Mouse (Mus musculus) adrenal gland, postnatal 4 days (tissue): ENCODE measurements around the gene Ap1m2. TPM values are rescaled to one million over a fixed set of nuclear protein-coding genes. Genes with fewer than 3 reads are reported as not detected.

Experiments used
- DNase-seq, 2 experiments: peaks; one replicate each; pipeline ENCODE4 v3.0.0; 2021 to 2022; ENCODE audit warnings: low spot score in 2 of 2, mixed read lengths in 2 of 2
- long read RNA-seq, 2 experiments: library from polyadenylated mRNA; stranded (forward); transcript quantifications; one replicate each; pipeline ENCODE4 v2.0.0; 2021
- total RNA-seq, 2 experiments: library from RNA; stranded (reverse); gene quantifications; 2 replicates each; pipeline ENCODE4 v1.2.3; 2021

The Ap1m2 gene
- total RNA-seq, result 1 to 10 TPM in 1 of 2 experiments, not detected in 1; 3.4 TPM
- long read RNA-seq, experiment 1, result 0 reads
- long read RNA-seq, experiment 2, transcript Ap1m2-201 (11 exons, 1,706 nt), result major isoform, 7 of 9 reads
- long read RNA-seq, experiment 2, partial matches to known transcripts, result 0 of 9 reads
- long read RNA-seq, experiment 2, other reads (novel, unspliced or antisense), result 0 of 9 reads

DNA sequence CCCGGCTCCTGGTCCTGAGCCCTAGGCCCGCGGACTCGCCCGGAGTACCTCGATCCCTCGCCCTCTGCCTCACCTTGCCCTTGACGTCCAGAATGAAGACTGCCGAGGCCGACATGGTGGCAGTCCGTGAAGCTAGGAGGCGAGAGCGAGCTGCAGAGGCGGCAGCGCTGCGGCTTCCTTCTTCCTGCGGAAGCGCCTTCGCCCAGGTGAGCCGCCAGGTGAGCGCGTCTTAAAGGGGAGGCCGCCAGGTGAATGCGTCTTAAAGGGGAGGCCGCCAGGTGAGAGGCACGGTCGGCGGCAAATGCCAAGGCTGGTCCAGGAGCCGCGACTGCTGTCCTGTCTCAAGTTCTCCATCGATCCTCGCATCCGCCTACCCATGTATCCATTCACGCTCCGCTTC is at the start of gene Ap1m2:
Ap1m2 (minus strand) TSS at position 204 of the 400 bp plus-strand sequence.
- no peak for DNase-seq

DNA sequence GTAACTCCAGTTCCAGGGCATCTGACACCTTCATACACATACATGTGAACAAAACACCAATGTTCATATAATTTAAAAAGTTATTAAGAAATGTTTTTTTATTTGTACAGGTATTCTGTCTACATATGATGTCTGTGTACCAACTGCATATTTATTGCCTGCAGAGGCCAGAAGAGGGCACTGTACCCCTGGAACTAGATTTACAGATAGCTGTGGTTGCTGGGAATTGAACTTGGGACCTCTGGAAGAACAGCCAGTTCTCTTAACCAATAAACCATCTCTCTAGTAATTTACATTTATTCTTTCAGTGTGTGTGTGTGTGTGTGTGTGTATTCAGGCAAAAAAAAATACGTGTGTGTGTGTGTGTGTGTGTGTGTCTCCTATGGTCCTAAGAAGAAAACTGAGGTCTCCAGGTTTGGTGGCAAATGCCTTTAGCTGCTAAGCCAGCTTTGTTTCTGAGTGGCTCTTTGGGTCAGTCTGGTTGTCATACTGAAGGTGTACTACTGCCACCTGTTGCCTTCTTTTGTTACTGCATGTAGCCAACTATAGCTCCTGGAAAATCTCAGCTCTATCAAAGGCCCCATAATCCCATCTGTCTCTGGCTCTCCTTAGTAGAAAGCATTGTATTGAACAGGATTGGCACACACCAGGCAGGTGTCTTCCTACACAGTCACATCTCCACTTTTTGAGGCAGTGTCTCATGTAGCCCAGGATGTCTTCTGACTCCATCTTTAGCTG is 45.0 kb upstream of the Ap1m2 start:
- DNase-seq, result peak in 1 of 2 experiments; percentile 29

DNA sequence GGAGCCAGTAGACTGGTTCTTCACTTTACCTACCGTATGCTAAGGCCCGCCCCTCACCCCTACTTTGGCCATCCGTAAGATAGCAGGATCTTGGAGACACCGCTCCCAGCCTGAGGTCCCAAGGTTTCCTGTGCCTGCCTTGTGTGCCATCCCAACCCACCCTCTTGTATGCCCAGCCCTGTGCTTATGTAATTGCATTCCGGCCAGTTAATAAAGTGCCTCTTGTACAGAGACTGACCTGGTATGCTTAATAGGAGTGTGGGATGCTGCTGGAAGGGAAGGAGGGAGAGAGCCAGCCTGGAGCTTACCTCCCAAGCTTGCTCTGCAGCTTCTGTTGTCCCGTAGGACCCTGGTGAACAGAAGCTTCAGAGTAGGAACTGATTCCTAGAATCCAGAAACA is 42.7 kb upstream of the Ap1m2 start:
- DNase-seq, result no peak

DNA sequence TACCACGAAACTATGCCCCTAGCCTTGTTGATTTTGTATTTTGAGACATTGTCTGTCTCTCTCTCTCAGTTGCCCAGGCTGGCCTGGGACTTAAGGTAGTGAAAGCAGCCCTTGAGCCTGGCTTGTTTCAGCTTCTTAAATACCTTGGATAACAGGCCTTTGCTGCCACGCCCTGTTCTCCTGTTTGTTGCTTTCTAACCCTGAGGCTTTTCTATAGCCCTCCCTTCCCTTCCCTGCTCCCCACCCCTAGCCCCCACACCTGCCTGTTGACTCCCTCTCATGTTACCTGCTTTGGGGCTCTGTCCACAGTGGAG is 41.2 kb upstream of the Ap1m2 start:
- no peak for DNase-seq

DNA sequence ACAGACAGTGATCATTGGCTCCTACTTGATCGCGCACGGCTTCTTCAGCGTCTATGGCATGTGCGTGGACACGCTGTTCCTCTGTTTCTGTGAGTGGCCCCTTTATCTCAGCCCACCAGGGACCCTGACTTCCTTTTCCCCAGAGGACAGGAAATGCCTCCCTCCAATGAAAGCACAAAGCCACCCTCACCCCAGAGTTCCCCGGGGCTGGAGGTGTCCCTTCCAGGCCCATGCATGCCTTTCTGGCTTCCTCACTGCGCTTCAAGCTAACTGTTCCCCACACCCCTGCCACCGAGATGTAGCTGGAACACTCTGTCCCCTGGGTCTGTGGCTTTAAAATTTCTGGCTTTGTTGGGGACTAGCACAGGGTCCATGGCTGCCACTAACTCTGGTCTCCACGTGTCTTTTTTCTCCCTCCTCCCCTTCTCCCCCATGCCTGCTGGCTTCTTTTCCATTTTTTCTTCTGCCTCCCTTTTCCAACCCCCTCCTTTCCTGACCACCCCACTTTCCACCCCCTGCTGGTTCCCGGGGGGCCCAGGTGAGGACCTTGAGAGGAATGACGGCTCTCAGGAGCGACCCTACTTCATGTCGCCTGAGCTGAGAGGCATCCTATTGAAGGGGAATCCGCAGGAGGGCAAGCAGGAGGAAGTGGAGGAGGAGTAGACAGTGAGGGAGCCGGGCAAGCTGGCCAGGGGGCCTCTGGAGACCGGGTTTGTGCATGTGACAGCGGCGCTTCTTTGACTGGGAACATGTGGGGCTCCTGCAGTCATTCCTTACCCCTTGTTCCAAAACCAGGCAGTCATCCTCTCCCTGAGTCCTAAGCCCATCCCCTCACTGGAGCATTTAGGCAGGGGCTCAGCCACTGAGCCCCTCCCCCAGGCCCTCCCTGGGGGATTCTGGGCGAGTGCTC is 40.6 kb upstream of the Ap1m2 start:
- no peak for DNase-seq

DNA sequence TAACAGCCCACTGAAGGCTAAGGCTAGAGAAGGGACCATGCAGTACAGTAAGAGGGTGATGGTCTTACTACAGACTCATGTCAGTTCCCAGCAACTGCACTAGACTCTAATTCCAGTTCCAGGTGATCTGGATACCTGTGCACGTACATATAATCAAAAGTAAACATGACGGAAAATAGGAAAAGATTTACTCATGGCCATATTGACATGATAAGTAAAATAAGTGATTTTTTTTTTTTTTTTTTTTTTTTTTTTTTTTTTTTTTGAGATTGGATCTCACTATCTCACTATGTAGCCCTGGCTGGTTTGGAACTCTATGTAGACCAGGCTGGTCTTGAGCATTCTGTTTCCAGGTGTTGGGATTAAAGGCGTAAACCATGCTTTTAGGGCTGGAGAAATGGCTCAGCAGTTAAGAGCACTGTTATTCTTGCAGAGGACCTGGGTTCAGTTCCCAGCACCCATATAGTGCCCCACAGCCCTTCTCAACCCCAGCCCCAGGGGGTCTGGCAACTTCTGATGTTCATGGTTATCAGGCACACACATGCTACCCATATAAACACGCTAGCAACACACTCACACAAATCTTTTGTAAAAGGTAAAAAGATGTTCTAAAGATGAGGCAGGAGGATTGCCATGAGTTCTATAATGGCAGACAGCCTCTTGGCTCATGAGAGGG is 39.7 kb upstream of the Ap1m2 start:
- DNase-seq, result no peak

DNA sequence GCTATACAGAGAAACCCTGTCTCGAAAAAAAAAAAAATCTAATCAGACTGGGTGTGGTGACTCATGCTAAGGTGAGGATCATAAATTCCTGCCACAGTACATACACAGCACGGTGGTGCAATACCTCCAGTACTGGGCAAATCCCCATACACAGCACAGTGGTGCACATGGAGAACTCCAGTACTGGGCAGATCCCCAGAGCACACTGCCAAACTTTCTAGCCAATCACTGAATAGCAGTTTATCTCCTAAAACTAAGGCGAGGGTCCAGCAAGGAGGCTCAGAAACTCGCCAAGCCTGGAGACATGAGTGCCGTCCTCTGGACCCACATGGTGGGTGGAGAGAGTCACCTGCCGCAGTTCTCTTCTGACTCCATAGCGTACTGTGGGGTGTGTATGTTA is 39.0 kb upstream of the Ap1m2 start:
- DNase-seq, result no peak

DNA sequence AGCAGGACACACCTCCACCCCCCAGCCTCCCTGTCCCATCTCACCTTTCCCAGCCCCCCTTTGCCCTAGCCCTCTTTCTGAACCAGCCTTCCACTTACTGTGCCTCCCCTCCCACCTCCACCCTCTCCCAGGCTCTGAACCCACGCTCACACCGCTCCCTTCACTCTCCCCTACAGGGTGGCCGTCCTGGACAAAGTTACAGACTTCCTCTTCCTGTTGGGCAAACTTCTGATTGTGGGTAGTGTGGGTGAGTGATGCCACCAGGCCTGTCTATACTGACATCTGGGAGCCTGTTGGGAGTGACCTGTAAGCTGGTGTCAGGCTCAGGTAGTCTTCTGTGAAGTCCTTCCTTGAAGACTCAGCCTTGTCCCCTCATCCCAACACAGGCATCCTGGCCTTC is 36.0 kb upstream of the Ap1m2 start:
- DNase-seq, result no peak

DNA sequence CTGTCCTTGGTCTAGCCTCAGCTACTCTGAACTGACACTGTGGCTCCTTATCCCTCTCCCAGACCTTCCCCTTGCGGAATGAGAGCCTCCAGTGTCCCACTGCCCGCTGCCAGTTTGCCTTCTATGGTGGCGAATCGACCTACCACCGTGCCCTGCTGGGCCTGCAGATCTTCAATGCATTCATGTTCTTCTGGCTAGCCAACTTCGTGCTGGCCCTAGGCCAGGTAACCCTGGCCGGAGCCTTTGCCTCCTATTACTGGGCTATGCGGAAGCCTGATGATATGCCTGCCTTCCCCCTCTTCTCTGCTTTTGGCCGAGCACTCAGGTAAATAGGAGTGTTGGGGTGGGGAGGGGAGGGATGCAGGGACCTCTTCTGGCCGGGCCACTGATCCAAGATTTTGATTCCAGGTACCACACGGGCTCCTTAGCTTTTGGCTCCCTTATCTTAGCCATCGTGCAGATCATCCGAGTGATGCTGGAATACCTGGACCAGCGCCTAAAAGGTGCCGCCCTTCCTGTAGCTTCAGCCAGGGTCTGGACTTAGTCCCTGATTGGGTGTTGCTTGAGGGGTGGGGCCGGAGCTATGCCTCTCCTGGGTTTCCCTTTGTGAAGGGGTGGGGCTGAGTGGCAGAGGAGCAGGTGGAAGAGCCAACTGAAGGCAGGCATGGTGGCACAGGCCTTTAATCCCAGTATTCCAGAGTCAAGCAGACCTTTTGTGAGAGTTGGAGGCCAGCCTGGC is 34.7 kb upstream of the Ap1m2 start:
- DNase-seq, result no peak

DNA sequence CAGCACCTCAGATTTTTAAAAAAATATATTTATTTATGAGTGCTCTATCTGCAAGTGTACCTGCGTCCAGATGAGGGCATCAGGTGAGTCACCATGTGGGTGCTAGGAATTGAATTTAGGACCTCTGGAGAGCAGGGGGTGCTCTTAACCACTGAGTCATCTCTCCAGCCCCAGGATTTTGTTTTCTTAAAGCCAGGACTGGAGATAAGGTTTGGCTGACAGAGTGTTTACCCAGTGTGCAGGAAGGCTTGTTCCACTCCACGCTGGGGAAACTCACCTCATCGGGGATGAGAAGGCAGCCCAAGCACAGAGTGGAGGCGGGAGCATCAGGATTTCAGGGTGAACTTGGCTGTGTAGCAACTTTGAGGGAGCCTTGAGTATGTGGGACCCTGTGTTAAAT is 28.3 kb upstream of the Ap1m2 start:
- no peak for DNase-seq

DNA sequence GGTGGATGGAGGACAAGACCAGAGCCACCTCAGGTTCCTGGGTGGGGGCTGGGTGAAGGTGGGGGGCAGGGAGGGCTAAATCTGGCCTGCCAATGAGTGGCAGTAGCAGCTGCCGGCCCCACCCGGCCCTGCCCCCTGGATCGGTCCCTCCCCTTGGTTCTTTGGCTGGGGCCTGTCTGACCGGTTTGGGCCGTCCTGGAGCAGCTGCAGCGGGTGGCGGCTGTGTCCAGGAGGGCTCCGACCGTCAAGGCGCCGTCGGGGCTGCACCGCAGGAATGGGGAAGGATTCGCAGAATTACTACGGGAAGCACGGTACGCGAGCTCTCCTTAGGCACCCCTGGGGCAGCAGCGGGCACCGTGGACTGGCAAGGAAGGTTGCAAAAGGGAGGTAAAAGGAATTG is 25.5 kb upstream of the Ap1m2 start:
- no peak for DNase-seq

DNA sequence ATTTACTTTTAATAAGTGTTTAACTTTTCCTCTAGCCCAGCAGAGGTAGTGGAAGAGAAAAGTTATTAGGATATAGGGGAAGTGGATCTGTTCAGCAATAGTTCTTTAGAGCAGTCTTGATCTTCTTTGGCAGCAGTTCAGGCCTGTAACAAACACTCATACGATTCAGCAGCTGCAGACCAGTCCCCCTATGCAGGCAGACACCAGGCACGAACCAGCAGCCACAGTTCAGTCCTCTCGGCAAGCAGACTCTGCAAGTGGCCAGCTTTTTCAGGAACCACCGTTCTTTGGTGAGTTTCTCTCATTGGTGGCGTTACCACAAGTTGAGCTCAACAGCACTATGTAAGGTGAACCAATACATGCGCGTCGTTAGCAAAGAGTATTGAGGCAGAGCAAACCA is 24.4 kb upstream of the Ap1m2 start:
- no peak for DNase-seq

DNA sequence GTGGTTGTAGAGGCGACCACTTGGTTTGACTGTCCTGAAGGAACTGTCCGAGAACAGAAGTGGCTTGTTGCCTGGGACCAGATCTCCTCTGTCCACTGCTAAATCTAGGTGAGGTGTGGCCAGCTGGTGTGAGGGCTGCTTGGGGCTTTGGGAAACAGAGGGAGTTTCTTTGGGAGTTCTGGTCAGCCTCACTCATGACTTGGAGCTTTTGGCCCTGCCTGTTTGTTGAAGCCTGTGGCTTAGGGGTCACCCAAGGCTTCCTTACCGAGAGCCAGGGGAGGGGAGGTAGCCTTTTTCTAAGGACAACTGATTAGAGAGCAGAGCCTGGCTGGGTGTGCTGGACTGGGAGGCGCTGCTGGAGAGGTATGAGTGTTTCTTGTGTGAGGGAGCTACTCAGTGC is 23.3 kb upstream of the Ap1m2 start:
- no peak for DNase-seq

DNA sequence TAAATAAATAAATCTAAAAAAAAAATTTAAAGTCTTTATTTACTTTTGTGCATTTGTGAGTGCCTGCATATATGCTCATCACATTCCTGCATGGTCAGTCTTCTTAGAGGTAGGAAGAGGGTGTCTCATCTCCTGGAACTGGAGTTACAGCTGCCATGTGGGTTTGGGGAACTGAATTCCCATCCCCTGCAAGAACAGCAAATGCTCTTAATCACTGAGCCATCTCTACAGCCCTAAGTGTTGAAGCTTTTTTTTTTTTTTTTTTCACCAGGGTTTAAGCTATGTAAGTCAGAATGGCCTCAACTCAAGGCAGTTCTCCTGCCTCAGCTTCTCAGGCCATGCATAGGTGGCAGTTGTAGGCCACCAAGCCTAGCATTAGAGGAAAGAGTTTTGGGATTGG is 22.6 kb upstream of the Ap1m2 start:
- no peak for DNase-seq

DNA sequence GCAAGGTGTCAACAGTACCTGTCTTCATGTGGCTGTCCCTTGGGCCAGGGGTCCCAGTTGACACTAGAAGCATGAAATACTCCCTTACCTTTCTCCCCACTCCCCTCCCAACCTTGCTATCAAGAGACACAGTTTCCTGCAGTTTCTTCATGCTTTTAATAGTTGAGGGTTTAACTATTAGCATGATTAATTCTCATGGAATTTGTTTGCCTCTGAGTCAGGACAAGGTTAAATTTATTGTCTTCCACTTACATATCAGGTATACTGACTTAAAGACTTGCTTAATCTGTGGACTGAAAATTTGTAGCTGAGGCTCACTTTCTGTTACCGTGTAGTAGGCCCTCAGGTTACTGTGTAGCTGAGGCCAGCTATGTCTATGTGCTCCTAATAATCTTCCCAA is 21.4 kb upstream of the Ap1m2 start:
- DNase-seq, result no peak

DNA sequence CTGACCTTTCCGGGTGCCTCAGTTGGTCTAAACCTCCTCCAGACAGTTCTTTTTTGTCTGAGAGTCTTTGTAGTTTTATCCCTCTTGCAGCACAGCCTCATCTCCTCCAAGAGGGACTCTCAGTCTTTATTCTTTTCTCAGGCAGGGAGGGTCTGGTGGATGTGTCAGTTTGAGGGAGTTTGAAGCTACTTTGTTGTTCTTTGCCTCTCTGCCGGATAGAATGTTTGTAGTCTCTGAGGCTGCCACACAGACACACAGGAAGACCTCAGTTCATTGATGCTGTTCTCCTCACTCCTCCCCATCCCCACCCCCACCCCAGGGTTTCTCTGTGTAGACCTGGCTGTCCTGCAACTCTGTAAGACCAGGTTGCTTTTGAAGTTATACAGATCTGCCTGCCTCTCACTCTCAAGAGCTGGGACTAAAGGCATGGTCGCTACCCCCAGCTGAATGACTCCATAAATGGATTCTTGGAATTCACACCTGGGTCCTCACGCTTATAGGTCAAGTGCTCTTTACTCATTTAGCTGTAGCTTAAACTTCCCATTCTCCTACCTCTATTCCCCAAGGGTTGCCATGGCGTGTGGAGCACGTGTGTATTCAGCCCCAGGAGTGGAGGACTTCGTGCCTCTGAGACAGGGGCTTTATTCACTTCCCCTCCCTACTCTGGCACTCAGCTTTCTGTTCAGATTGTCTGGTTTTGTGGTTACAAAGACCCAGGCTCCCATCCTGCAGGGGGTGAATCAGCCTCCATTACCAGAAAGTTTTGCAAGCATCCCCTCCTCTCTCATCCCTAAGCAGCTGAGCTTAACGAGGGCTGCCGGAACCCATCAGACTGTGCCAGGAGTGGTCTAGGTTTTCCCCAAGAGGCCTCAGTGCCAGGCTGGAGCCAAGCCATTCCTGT is 20.3 kb upstream of the Ap1m2 start:
- no peak for DNase-seq

DNA sequence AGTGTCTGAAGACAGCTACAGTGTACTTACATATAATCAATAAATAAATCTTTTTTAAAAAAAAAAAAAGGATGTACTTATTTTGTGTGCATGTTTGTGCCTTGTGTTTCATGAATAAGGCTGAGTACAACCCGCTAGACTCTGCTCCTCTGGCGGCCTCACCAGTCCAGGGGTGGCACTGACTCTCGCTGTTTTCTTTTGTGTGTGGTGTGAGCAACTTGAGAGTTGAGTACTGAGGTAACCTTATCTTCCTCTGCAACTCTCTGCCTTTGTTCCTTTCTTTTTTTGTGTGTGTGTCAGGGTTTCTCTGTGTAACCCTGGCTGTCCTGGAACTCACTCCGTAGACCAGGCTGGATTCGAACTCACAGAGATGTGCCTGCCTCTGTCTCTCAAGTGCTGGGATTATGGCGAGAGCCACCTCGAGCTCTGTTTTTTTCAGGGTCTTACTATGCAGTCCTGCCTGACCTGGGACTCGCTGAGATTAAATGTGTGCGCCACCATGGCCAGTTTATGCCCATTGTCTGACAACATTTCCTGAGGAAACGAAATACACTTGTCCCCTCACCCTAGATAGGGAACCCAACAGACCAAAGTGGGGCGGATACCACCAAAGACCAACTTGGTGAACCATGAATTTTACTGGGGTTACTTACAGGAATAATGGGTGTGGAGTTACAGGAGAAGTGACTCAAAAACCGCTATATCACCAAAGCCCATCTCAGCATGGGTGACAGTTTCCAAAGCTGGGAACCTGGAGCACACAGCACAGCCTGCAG is 19.4 kb upstream of the Ap1m2 start:
- DNase-seq, result no peak

DNA sequence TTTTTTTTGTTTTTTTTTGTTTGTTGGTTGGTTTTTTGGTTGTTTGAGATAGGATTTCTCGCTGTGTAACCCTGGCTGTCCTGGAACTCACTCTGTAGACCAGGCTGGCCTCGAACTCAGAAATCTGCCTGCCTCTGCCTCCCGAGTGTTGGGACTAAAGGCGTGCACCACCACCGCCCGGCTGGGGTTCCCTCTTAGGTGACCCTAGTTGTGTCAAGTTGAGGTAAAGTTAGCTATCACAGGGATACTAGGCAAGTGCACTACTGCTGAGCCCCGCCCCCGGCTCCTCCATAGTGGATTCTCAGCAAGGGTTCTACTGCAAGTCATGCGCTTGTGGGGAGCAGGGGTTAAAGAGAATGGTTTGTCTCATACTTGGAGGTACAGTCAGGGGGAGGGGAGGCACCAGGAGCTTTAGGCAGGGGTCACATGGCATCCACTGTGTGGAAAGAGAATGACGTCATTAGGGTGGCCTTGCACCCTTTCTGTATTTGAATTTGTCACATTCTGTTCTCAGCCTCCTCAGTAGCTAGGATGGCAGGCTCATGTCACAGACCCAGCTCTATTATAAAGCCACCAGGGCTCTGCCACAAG is 17.7 kb upstream of the Ap1m2 start:
- DNase-seq, result no peak

DNA sequence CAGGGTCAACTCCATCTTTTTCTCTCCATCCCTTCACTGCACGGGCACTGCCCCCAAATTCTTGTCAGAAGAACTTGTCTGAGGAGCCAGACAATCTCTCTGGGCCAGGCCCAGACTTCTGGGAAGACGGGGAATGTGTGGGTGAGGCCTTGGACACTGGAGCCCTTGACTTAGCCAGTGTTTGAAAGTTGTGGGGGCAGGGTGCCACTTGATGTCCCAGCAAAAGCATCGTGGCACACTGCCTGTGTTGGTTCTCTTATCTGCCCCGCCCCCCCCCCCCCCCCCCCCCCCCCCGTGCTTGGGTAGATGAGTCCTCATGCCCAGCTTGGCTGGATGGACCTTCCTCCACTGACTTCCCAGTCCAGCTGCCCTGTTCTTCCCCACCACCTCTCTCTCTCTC is 16.9 kb upstream of the Ap1m2 start:
- DNase-seq, result no peak
